Mouse (Mus musculus) adrenal gland, adult (tissue): Measurements from ENCODE around the gene Dab2.

Experiments used
- DNase-seq, 2 experiments: peaks; one replicate each; pipeline ENCODE4 v3.0.0; 2022 to 2023; ENCODE audit warnings: low spot score in 1 of 2; ENCODE audit not compliant: inconsistent age in 2 of 2

Dab2 gene

GRCm38 (mm10) chr15:6299554-6299953 is at the start of gene Dab2:
Gene Dab2 (plus strand): TSS chr15:6299788.
- no peak for DNase-seq

- no peak for DNase-seq
These were observed 46.1 kb upstream of the Dab2 start for GRCm38 (mm10) chr15:6253471-6253870.

- DNase-seq, result no peak
These were observed 45.2 kb upstream of the Dab2 start for GRCm38 (mm10) chr15:6254383-6254782.

DNA sequence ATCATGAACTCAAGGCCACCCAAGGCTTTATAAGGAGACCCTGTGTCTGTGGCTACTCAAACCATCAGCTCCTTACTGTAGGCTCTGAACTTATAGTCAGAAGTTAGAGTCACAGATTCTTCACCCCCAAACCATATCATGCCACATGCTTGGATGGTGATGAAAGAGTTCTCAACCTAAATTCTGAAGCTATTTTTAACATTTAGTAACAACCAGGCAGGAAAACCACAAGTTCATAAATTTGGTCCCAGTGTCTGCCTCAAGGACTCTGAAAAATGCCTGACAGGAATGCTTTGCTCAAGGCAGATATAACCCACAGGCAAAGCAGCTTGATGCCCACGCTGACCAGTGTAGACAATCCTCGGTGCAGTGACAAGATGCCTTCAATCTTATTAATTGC is 42.5 kb upstream of the Dab2 start:
- peak; percentile 27 to 64 for DNase-seq

GRCm38 (mm10) chr15:6259957-6260740 is 39.4 kb upstream of the Dab2 start:
- peak in 1 of 2 experiments; percentile 47 for DNase-seq

GRCm38 (mm10) chr15:6260741-6261430 is 38.7 kb upstream of the Dab2 start:
- no peak for DNase-seq

DNA sequence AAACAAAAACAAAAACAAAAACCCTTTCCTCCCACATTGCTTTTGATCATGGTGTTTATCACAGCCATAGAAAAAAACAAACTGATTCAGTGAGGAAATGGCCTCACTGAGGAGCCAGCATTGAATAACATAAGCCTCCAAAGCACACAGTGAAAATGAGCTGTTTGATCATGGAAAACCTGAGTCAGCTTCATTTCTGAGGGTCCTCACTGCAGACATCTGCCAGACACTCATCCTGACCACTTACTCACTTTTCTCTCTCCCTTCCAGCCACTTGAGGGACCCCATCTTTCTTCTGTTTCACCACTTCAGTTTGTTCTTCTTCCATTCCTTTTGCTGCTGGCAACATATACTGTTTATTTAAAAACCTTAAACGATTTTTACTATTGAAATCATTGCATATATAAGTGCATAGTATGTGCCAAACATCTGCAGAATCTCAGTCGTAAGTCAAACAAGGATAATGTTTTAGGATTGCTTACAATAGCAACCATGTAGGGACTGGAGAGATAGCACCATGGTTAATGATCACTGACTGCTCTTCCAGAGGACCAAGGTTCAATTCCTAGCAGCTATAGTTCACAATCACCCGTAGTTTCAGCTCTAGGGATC is 32.3 kb upstream of the Dab2 start:
- DNase-seq, result no peak

- DNase-seq, result peak in 1 of 2 experiments; percentile 36
These were observed 20.8 kb upstream of the Dab2 start for GRCm38 (mm10) chr15:6278606-6279468.

DNA sequence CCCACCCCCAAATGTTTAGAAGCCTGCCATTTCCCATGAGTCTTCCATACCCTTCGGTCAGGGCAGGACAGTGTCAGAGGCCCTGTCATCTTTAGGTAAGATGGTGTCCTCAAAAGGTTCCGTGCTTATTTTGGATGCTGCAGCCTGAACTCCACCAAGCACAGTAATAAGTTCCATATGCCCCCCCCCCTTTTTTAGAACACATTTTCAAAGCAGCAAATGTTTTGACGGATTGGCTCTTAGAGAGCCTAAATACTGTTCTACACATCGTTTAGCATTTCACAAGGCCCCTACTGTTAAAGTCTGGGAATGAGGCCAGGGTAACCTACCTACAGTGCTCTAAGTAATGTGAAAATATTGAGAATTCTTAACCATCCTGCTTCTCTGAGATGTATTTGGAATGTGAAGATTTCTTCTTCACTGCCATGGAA is 19.6 kb upstream of the Dab2 start:
- DNase-seq, result no peak

DNA sequence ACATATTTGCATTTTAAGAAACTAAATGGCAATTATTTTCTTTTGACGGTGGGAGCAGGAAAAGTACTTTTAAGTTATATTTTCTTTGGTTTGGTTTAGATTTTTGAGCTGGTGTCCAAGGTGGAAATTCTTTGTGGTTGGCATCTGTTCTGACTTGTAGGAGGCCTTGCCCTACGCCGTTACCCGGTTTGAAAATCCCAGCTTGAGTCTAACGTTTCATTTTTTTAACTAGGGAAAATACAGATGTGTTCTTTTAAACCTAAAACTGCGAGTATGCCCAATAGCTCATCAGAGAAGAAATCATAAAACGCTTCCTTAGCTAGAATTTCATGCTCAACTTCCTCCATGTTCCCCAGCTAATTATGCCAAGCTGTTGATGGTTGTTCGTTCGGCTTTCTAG is 16.3 kb upstream of the Dab2 start:
- no peak for DNase-seq

GRCm38 (mm10) chr15:6296071-6296470 is 3.5 kb upstream of the Dab2 start:
- DNase-seq, result no peak

DNA sequence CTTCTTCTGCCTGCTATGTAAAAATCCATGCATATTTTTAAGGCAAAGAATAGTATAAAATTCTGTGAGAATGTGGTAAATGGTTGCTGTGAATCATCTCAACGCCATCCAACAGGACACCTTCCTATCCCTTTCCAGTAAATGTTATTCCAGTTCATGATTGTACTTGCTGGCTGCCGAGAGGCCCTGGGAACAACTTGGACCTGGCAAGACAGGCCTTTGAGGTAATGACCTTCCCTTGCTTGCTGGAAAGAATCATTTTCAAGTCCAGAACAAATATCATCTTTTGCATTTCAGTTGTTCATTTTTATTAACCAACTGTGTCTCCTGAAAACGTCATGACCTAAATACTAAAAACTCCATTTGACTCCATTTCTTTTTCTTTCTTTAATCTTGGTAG is 862 bp upstream of the Dab2 start:
- peak in 1 of 2 experiments; percentile 5 for DNase-seq

DNA sequence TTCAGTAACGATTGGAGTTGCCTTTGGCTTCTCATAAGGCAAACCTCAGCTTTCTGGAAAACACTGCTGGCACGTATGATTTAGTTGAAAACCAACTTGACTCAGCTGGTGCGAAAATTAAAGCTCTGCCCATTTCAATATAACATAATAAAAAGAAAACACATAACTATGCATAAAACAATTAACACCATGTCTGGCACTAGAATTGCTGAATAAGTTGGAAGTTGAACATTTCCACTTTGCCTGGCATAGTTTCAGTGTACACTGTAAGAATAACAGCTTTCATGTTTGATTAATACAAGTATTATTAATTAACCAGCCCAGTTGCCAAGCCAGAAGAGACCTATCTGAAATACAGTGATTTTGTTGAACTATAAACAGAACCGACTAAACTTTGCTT is 2.6 kb downstream of the Dab2 start:
- no peak for DNase-seq

- no peak for DNase-seq
These were observed 4.2 kb downstream of the Dab2 start for GRCm38 (mm10) chr15:6303822-6304221.

DNA sequence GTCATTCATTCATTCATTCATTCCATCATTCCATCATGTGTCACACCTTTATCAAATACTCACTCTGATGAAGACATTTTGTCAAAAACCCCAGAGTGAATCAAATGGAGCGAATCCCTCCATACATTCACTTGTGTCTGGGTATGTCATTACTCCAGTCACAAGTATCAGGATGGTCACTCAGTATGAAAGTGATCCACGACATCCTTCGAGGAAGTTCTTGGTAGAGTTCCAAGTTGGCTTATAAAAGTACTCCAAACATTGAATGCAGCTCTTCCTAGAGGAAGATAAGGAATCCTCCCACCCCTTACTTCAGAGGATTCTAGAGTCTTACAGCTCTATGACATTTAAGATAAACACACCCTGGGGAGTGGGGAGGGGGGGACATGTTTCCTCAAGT is 10.0 kb downstream of the Dab2 start:
- DNase-seq, result no peak

DNA sequence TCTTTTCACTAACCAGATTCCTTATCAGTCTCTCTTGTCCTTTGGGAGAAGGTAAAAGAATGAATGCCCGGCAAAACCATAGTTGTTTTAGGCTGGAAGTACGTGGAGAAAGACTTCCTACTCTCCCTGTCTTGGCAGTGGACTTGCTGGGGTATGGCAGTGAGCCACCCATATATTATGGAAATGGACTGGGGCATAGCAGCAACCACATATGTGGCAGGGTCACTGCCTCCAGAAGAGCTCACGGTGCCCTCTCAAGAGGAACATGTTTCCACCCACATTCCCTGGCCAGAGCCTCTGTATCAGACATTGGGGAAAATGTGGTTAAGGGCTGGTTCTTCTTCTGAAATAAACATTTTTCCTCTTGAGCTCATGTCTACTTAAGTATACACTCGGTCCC is 10.8 kb downstream of the Dab2 start:
- DNase-seq, result no peak

DNA sequence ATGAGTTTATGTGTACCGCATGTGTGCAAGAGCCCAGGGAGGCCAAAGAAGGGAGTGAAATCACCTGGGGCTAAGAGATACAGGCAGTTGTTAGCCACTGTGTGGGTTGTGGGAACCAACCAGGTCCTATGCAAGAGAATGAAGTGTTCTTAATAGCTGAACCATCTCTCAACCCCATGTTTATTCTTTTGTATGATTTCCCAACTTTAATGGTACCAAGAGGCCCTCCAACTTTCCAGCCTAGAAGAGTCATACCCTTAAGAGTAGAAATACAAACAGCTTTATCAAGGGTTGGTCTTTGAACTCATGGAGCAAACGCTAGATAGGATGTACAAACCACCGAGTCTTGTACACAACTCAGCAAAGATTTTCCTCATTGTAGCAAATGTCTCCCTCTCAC is 12.8 kb downstream of the Dab2 start:
- DNase-seq, result no peak

- no peak for DNase-seq
These were observed 19.8 kb downstream of the Dab2 start for GRCm38 (mm10) chr15:6319352-6319751.

DNA sequence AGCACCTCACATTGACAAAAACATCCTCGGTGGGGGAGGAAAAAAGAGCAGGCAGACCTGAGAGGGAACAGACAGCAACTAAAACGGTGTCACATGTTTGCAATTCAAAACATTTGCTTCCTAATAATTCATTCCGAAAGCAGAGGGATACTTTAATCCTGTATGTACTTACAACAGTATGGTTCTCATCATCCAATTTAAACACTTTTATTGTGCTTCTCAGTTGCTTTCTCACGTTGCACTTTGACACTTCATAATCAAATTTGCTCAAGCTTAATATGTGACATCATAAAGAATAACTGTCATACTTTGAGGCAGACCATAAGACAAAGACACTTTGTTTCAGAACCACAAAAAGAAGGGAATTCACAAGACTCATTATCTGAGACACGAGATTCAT is 20.9 kb downstream of the Dab2 start:
- DNase-seq, result no peak

DNA sequence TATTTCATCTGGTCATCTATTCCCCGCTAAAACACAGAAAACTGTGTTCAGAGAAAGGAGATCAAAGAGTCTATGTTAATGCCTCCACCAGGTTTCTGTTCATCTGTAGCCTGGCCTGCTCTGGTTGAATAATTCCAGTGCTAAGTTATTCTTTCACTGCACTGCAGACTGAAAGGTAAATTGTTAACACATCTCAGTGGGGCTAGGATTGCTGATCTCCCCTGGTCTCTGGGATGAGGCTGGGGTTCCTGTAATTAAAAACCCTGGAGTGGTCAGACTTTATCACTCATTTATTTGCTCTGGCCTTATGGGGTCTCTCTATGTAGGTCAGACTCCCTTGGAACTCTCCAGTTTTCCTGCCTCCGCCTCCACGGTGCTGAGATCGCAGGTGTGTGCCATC is 21.7 kb downstream of the Dab2 start:
- DNase-seq, result no peak

- no peak for DNase-seq
These were observed 22.7 kb downstream of the Dab2 start for GRCm38 (mm10) chr15:6322311-6322710.
